Mouse (Mus musculus): ENCODE measurements around the gene Crebzf. TPM values are rescaled to one million over a fixed set of nuclear protein-coding genes. Genes with fewer than 3 reads are reported as not detected.

Crebzf gene
- 43.5 and 47.2 TPM in 2 replicates for polyA plus RNA-seq (2014; fragmentation: Nextera tagmentation; extraction: Ambion mirVana)

DNA sequence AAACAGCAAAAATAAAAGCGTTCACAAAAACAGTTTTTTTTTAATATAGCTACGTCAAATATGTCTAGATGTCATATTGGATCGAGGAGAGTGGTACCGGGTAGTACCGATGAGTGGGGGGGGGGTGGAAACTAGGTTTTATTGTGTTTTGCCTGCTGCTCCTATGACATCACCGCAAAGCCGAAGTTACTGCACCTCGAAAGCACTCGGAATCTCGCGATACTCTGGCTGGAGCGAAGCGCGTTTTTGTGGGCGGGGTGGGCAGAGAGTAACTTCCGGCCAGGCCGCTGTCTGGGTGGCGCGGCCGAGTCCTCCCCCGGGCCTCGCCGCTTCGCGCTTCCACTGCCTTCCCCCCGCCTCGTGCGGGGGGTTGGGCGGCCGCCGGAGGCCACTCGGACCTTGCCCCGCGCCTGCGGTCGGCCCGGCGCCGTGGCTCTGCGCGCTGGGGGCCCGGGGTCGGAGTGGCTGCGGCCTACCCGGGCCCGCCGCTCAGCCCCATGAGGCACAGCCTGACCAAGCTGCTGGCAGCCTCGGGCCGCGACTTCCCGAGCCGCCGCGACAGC lies at the start of gene Crebzf:
Gene Crebzf (plus strand): TSS at position 212 of the 563 bp plus-strand sequence.
- Histone ChIP-seq H3K27me3 (ENCODE audit: control insufficient read depth, insufficient read depth, low read length) (no peaks in the 10 kb centered on the region), H3K4me3 (ENCODE audit: low read depth, low read length) (peak within 1 kb of the TSS; percentile 99), H3K9me3 (ENCODE audit: control insufficient read depth, low read length) (no peaks in the 10 kb centered on the region), H3K4me1 (replicated peaks; ENCODE audit: control insufficient read depth, insufficient read depth, low read length) (no peaks in the 10 kb centered on the region), H3K36me3 (ENCODE audit: control insufficient read depth, insufficient read depth, low read length) (no peaks in the 10 kb centered on the region), H3K9ac (ENCODE audit: low read length) (peak within 1 kb of the TSS; percentile 96), H3K4me2 (ENCODE audit: low read depth, low read length, severe bottlenecking) (peak within 1 kb of the TSS; percentile 89), H3K27ac (ENCODE audit: low read depth, low read length) (peak within 1 kb of the TSS; percentile 97)
- under 1% methylated on average over 51 of the region's 54 CpGs for WGBS
- peak; percentile 96 for ATAC-seq (replicated peaks; ENCODE audit: low FRiP score)
- DNase-seq (ENCODE audit: low spot score), result peak; percentile 97

DNA sequence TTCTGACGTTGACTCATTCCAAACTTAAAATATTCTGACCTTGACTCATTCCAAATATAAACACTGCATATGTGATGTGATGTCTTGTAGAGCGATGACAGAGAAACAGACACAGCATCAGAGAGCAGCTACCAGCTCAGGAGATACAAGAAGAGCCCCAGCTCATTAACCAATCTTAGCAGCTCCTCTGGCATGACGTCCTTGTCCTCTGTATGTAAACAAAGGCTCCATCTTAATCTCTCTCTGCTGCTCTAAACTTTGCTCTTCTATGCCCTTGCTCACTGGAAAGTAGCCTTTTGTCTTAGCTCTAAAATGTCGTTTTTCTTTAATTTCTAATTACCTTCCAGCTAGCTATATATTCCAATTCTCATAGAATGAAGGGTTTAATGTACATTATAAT lies 47.5 kb upstream of the Crebzf start:
- ATAC-seq (replicated peaks; ENCODE audit: low FRiP score), result no peak
- no peak for DNase-seq (ENCODE audit: low spot score)
- Histone ChIP-seq H3K9me3 (ENCODE audit: control insufficient read depth, low read length) (no peaks in the 10 kb centered on the region), H3K36me3 (ENCODE audit: control insufficient read depth, insufficient read depth, low read length) (no peaks in the 10 kb centered on the region), H3K9ac (ENCODE audit: low read length) (no peak overlapping the region), H3K4me2 (ENCODE audit: low read depth, low read length, severe bottlenecking) (no peak overlapping the region), H3K4me1 (replicated peaks; ENCODE audit: control insufficient read depth, insufficient read depth, low read length) (no peaks in the 10 kb centered on the region), H3K4me3 (ENCODE audit: low read depth, low read length) (no peak overlapping the region), H3K27me3 (ENCODE audit: control insufficient read depth, insufficient read depth, low read length) (no peaks in the 10 kb centered on the region), H3K27ac (ENCODE audit: low read depth, low read length) (no peak overlapping the region)
- WGBS, result 49% methylated on average over 4 of the region's 4 CpGs

DNA sequence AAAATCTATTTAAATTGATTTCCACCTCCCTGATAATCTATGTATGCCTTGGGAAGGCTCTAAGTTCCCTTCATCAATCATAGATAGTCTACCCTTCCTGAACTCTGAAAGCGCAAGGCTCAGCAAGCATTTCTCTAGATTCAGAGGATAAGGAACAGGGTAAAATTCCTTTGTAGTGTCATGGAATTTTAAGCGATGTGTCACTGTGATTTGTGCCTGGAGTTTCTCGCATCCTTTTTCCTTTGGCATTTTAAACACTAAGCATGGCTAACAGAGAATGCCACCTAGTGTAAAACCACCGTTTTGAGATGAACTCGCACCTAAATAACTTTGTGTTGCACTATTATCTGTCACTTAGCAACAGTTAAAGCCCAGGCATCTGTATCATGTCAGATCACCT lies 46.6 kb upstream of the Crebzf start:
- H3K4me2 ChIP-seq (ENCODE audit: low read depth, low read length, severe bottlenecking), result no peak overlapping the region
- H3K27me3 ChIP-seq (ENCODE audit: control insufficient read depth, insufficient read depth, low read length), result no peaks in the 10 kb centered on the region
- no peaks in the 10 kb centered on the region for H3K4me1 ChIP-seq (replicated peaks; ENCODE audit: control insufficient read depth, insufficient read depth, low read length)
- no peaks in the 10 kb centered on the region for H3K9me3 ChIP-seq (ENCODE audit: control insufficient read depth, low read length)
- 86% methylated on average over 5 of the region's 5 CpGs for WGBS
- DNase-seq (ENCODE audit: low spot score) (no peak), ATAC-seq (replicated peaks; ENCODE audit: low FRiP score) (no peak)
- H3K4me3 ChIP-seq (ENCODE audit: low read depth, low read length), result no peak overlapping the region
- no peaks in the 10 kb centered on the region for H3K36me3 ChIP-seq (ENCODE audit: control insufficient read depth, insufficient read depth, low read length)
- H3K9ac ChIP-seq (ENCODE audit: low read length), result no peak overlapping the region
- no peak overlapping the region for H3K27ac ChIP-seq (ENCODE audit: low read depth, low read length)

DNA sequence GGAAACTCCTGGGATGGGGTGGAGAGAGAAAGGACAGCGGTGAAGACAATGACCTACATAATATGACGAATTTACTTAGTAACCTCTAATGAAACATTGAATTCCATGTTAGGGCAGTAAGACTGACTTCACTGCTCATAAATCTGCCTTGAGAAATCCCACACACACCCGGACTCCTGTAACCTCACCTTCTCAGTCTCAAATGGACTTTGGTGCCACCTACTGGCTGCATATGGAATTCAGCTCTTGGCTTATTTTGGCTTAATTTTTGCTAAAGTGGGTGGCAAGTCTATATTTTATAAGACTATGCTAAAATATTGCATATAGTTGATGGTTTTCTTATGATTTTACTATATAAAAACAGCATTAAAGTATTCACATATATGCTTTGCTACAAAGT lies 32.6 kb upstream of the Crebzf start:
- ATAC-seq (replicated peaks; ENCODE audit: low FRiP score) (no peak), DNase-seq (ENCODE audit: low spot score) (peak; percentile 64)
- H3K9me3 ChIP-seq (ENCODE audit: control insufficient read depth, low read length), result no peaks in the 10 kb centered on the region
- H3K9ac ChIP-seq (ENCODE audit: low read length), result no peak overlapping the region
- WGBS, result 51% methylated on average over 3 of the region's 3 CpGs
- no peaks in the 10 kb centered on the region for H3K36me3 ChIP-seq (ENCODE audit: control insufficient read depth, insufficient read depth, low read length)
- H3K27me3 ChIP-seq (ENCODE audit: control insufficient read depth, insufficient read depth, low read length), result no peaks in the 10 kb centered on the region
- no peak overlapping the region for H3K4me2 ChIP-seq (ENCODE audit: low read depth, low read length, severe bottlenecking)
- no peaks in the 10 kb centered on the region for H3K4me1 ChIP-seq (replicated peaks; ENCODE audit: control insufficient read depth, insufficient read depth, low read length)
- no peak overlapping the region for H3K27ac ChIP-seq (ENCODE audit: low read depth, low read length)
- H3K4me3 ChIP-seq (ENCODE audit: low read depth, low read length), result no peak overlapping the region

DNA sequence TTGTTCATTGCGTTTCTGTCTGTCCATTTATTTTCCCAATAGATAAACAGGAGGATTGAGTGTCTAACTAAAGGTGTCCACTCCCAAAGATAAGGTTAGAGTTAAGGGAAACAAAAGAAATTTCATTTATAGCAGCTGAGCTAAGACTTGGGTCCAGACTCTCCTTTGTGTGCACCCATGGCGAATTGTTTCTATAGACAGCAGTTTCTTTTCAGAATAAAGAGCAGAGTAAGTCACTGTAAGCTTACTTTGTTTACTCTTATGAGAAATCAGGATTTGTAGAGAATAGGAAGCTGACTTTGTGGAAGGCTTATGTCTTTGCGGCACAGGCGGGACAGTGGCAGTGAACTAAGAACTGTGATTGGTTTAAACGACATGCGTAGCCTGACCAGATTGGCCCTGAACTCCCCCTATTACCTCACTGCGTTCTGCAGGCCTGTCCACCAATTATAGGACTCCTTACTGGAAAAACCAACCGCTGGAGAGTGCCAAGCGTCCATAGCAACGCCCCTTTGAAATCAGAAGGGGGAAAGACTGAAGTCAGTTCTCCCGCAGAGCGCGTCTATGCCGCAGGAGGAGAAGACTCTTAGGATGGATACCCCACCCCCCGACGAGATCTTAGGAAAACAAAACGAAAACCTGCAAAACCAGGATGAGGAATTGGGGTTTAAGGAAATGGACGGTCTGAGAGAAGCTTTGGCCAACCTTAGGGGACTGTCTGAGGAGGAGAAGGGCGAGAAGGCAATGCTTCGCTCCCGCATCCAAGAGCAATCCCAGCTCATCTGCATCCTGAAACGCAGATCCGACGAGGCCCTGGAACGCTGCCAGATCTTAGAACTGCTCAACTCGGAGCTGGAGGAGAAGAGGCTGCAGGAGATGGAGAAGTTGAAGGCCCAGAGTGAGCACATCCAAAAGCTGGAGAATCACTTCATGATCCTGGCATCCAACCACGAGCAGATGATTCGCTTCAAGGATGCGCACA lies 16.2 kb upstream of the Crebzf start, which contains the start of gene Ccdc89:
Gene Ccdc89 (plus strand): TSS at position 558 of the 982 bp plus-strand sequence.
- H3K4me3 ChIP-seq (ENCODE audit: low read depth, low read length), result peak within 1 kb of the TSS; percentile 31
- no peaks in the 10 kb centered on the region for H3K36me3 ChIP-seq (ENCODE audit: control insufficient read depth, insufficient read depth, low read length)
- 20% methylated on average over 29 of the region's 29 CpGs for WGBS
- H3K27ac ChIP-seq (ENCODE audit: low read depth, low read length), result no peak within 1 kb of the TSS
- H3K4me1 ChIP-seq (replicated peaks; ENCODE audit: control insufficient read depth, insufficient read depth, low read length), result peaks cover 2% of the 10 kb centered on the region; the same call in 1 of the 2 replicates
- peak within 1 kb of the TSS; percentile 40 for H3K9ac ChIP-seq (ENCODE audit: low read length)
- ATAC-seq (replicated peaks; ENCODE audit: low FRiP score) (peak; percentile 100), DNase-seq (ENCODE audit: low spot score) (peak; percentile 76)
- no peaks in the 10 kb centered on the region for H3K9me3 ChIP-seq (ENCODE audit: control insufficient read depth, low read length)
- H3K4me2 ChIP-seq (ENCODE audit: low read depth, low read length, severe bottlenecking), result peak within 1 kb of the TSS; percentile 58
- H3K27me3 ChIP-seq (ENCODE audit: control insufficient read depth, insufficient read depth, low read length), result no peaks in the 10 kb centered on the region

DNA sequence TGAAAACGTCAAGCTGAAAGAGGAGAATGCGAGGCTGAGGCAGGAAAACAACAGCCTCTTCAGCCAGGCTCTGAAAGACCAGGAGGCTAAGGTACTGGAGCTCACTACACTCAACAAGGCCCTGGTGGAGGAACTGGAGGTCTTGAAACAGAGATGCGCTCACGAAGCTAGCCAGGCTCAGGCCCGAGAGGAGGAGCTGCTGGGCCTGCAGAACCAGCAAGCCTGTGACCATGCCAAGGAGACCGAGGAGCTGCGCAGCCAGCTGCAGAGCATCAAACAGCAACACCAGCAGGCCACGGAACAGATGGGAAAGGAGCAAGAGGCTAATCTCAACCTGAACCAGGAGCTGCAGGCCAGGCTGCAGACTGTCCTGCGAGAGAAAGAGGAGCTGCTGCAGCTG lies 15.5 kb upstream of the Crebzf start:
- peak overlapping the region; percentile 40 for H3K9ac ChIP-seq (ENCODE audit: low read length)
- peak overlapping the region; percentile 31; the same call in 1 of the 2 replicates for H3K4me3 ChIP-seq (ENCODE audit: low read depth, low read length)
- H3K27me3 ChIP-seq (ENCODE audit: control insufficient read depth, insufficient read depth, low read length), result no peaks in the 10 kb centered on the region
- H3K9me3 ChIP-seq (ENCODE audit: control insufficient read depth, low read length), result no peaks in the 10 kb centered on the region
- no peak for ATAC-seq (replicated peaks; ENCODE audit: low FRiP score)
- peaks cover 2% of the 10 kb centered on the region; the same call in 1 of the 2 replicates for H3K4me1 ChIP-seq (replicated peaks; ENCODE audit: control insufficient read depth, insufficient read depth, low read length)
- DNase-seq (ENCODE audit: low spot score), result no peak
- H3K4me2 ChIP-seq (ENCODE audit: low read depth, low read length, severe bottlenecking), result peak overlapping the region; percentile 58
- 75% methylated on average over 9 of the region's 9 CpGs for WGBS
- H3K27ac ChIP-seq (ENCODE audit: low read depth, low read length), result no peak overlapping the region
- no peaks in the 10 kb centered on the region for H3K36me3 ChIP-seq (ENCODE audit: control insufficient read depth, insufficient read depth, low read length)

DNA sequence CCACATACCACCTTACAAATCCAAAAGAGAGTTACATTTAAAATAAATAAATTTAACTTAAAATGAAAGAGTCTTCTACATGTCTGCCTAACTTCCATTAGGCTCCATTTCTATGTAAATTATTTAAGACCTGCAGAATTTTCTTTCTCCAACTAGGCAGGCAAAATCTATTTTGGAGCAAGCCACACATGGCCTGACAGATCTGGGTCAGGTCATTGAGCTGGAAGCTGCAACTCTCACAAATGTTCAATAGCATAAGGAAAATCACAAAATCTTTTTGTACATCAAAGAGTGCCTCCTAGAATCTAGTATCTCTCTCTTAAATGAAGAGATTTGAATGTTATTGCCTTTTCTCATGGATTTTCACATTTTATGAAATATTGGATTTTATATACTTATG lies 10.3 kb upstream of the Crebzf start:
- Histone ChIP-seq H3K36me3 (ENCODE audit: control insufficient read depth, insufficient read depth, low read length) (no peaks in the 10 kb centered on the region), H3K4me2 (ENCODE audit: low read depth, low read length, severe bottlenecking) (no peak overlapping the region), H3K27ac (ENCODE audit: low read depth, low read length) (no peak overlapping the region), H3K4me3 (ENCODE audit: low read depth, low read length) (no peak overlapping the region), H3K27me3 (ENCODE audit: control insufficient read depth, insufficient read depth, low read length) (no peaks in the 10 kb centered on the region), H3K4me1 (replicated peaks; ENCODE audit: control insufficient read depth, insufficient read depth, low read length) (no peaks in the 10 kb centered on the region), H3K9me3 (ENCODE audit: control insufficient read depth, low read length) (no peaks in the 10 kb centered on the region), H3K9ac (ENCODE audit: low read length) (no peak overlapping the region)
- DNase-seq (ENCODE audit: low spot score), result no peak
- ATAC-seq (replicated peaks; ENCODE audit: low FRiP score), result no peak

DNA sequence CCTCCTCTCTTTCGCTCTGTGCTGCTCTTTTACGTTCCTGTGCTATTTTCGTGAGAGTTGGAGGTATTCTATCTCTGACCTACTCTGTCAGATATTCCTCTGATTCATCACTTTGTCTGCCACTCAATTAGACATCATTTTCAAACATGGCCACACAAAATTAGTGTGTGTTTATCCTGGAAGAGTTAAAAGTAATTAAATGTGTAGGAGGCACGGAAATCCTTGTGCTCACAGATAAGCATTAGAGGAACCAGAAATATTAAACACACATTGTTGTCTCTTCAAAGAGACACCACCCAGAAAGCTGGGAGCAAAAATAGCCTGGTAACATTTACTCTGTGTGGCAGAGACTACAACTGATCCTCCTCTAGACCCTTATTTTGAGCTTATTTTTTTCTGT lies 2.5 kb upstream of the Crebzf start:
- no peak for ATAC-seq (replicated peaks; ENCODE audit: low FRiP score)
- Histone ChIP-seq H3K9ac (ENCODE audit: low read length) (no peak overlapping the region), H3K27ac (ENCODE audit: low read depth, low read length) (no peak overlapping the region), H3K36me3 (ENCODE audit: control insufficient read depth, insufficient read depth, low read length) (no peaks in the 10 kb centered on the region), H3K9me3 (ENCODE audit: control insufficient read depth, low read length) (no peaks in the 10 kb centered on the region), H3K4me1 (replicated peaks; ENCODE audit: control insufficient read depth, insufficient read depth, low read length) (no peaks in the 10 kb centered on the region), H3K27me3 (ENCODE audit: control insufficient read depth, insufficient read depth, low read length) (no peaks in the 10 kb centered on the region), H3K4me2 (ENCODE audit: low read depth, low read length, severe bottlenecking) (no peak overlapping the region), H3K4me3 (ENCODE audit: low read depth, low read length) (no peak overlapping the region)
- no peak for DNase-seq (ENCODE audit: low spot score)
- 91% methylated on average over 4 of the region's 4 CpGs for WGBS
